Mouse (Mus musculus) midbrain, postnatal 0 days (tissue): ENCODE results near the gene Mmrn2. TPM values are rescaled to one million over a fixed set of nuclear protein-coding genes. Genes with fewer than 3 reads are reported as not detected.

Experiments used
- ATAC-seq: fragments of 200-750 bp; cut with Nextera tagmentation; 2 replicates; pipeline ENCODE4 v1.8.0; 2017; ENCODE audit warnings: moderate number of reproducible peaks, mild to moderate bottlenecking, moderate TSS enrichment, moderate library complexity; ENCODE audit not compliant: low FRiP score
- DNase-seq: peaks from one replicate; pipeline ENCODE4 v3.0.0-alpha.2; 2015; ENCODE audit warnings: low spot score
- H3K27ac ChIP-seq: fragments of 300-500 bp; sonication (generic); 2 replicates; pipeline ENCODE4 v1.5.1; 2014; ENCODE audit warnings: low read depth, mild to moderate bottlenecking, low read length, mixed read lengths
- H3K27me3 ChIP-seq: fragments of 300-500 bp; sonication (generic); 2 replicates; pipeline ENCODE4 v1.6.1; 2014; ENCODE audit warnings: low read length, control low read depth, mixed read lengths; ENCODE audit not compliant: insufficient read depth
- H3K36me3 ChIP-seq: fragments of 300-500 bp; sonication (generic); 2 replicates; pipeline ENCODE4 v1.6.1; 2014; ENCODE audit warnings: low read length, control low read depth, mixed read lengths; ENCODE audit not compliant: insufficient read depth
- H3K4me1 ChIP-seq: fragments of 300-500 bp; sonication (generic); 2 replicates; pipeline ENCODE4 v1.6.1; 2014; ENCODE audit warnings: mild to moderate bottlenecking, control low read depth, antibody characterized with exemption, low read length, mixed read lengths; ENCODE audit not compliant: insufficient read depth
- H3K4me2 ChIP-seq: fragments of 300-500 bp; sonication (generic); 2 replicates; pipeline ENCODE4 v1.6.1; 2014; ENCODE audit warnings: low read depth, mild to moderate bottlenecking, low read length, mixed read lengths; ENCODE audit not compliant: poor library complexity, severe bottlenecking
- H3K4me3 ChIP-seq: fragments of 300-500 bp; sonication (generic); 2 replicates; pipeline ENCODE4 v1.5.1; 2014; ENCODE audit warnings: low read depth, mild to moderate bottlenecking, low read length, moderate library complexity
- H3K9ac ChIP-seq: fragments of 300-500 bp; sonication (generic); replicated peaks from 2 replicates; pipeline ENCODE4 v1.6.1; 2014; ENCODE audit warnings: mild to moderate bottlenecking, low read length, moderate library complexity, mixed read lengths; ENCODE audit not compliant: poor library complexity, severe bottlenecking
- H3K9me3 ChIP-seq: fragments of 300-500 bp; sonication (generic); 2 replicates; pipeline ENCODE4 v1.6.1; 2016; ENCODE audit warnings: low read length, control low read depth
- CTCF ChIP-seq: IDR thresholded peaks from 2 replicates; pipeline ENCODE4 v1.5.1; 2016; ENCODE audit warnings: antibody characterized with exemption, mild to moderate bottlenecking
- WGBS: fragments of 180-500 bp; shearing (Covaris S2); extraction: QIAGEN DNeasy Blood & Tissue Kit; methylation state at CpG from one replicate; pipeline ENCODE4 v1.1.7; 2014; 5-methylcytosine and 5-hydroxymethylcytosine counted together
- polyA plus RNA-seq: library from polyadenylated mRNA; unstranded; fragments of >200 nt; fragmentation: Nextera tagmentation; extraction: Ambion mirVana; gene quantifications from 2 replicates; pipeline ENCODE4 v1.2.1, GENCODE M21; 2015
- total RNA-seq: library from RNA; depleted of rRNA; stranded (reverse); fragments of >200 nt; gene quantifications from 2 replicates; pipeline ENCODE4 v1.2.3, GENCODE M21; 2014

The Mmrn2 gene
- total and polyA plus RNA-seq, 2 experiments from 2014 or later: 2.1 to 2.9 TPM

DNA sequence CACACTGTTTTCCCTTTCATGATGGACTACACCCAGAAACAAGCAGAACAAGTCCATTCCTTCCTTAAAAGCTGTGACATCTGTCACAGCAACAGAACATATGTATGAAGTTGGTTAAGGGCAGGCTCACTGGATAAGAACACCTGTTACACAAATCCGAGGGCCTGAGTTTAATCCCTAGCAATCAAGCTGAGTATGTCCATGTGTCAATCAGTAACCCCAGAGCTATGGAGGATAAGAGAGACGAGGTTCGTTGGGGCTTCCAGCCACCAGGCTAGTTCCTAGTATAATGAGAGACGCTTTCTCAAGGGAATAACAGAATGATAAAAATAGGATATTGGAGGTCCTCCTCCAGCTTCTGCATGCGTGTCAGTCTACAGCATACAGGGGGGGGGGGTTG, 42.2 kb downstream of the Mmrn2 start:
- 69% methylated on average over 5 of the region's 5 CpGs for WGBS
- no peaks in the 10 kb centered on the region for H3K9me3 ChIP-seq
- H3K27ac ChIP-seq: no peak overlapping the region
- H3K36me3 ChIP-seq: peaks cover 21% of the 10 kb centered on the region; the same call in 1 of the 2 replicates
- ATAC-seq: no peak
- TF ChIP-seq CTCF: no peak
- H3K4me1 ChIP-seq: no peaks in the 10 kb centered on the region
- H3K4me2 ChIP-seq: no peak overlapping the region
- DNase-seq: no peak
- no peak overlapping the region for H3K4me3 ChIP-seq
- no peaks in the 10 kb centered on the region for H3K27me3 ChIP-seq
- H3K9ac ChIP-seq: no peak overlapping the region

GRCm38 (mm10) chr14:34421078-34421477, 45.8 kb downstream of the Mmrn2 start:
- WGBS: 94% methylated on average over 1 of the region's 1 CpGs
- peaks cover 9% of the 10 kb centered on the region for H3K36me3 ChIP-seq

GRCm38 (mm10) chr14:34428274-34428673, 53.0 kb downstream of the Mmrn2 start:
- no peak overlapping the region for H3K9ac ChIP-seq
- ATAC-seq (no peak), DNase-seq (no peak)
- peak; percentile 55 for TF ChIP-seq CTCF
- H3K4me3 ChIP-seq: no peak overlapping the region
- no peaks in the 10 kb centered on the region for H3K27me3 ChIP-seq
- no peaks in the 10 kb centered on the region for H3K9me3 ChIP-seq
- H3K36me3 ChIP-seq: peaks cover 9% of the 10 kb centered on the region
- H3K4me2 ChIP-seq: no peak overlapping the region
- no peaks in the 10 kb centered on the region for H3K4me1 ChIP-seq
- no peak overlapping the region for H3K27ac ChIP-seq
- 97% methylated on average over 3 of the region's 3 CpGs for WGBS

More at GRCm38 (mm10) chr14:34421078-34421477, 45.8 kb downstream of the Mmrn2 start:
- ATAC-seq (no peak), DNase-seq (no peak)
- H3K4me1 ChIP-seq: no peaks in the 10 kb centered on the region
- H3K27me3 ChIP-seq: no peaks in the 10 kb centered on the region
- H3K4me3 ChIP-seq: no peak overlapping the region
- no peak for TF ChIP-seq CTCF
- no peak overlapping the region for H3K4me2 ChIP-seq
- H3K9me3 ChIP-seq: no peaks in the 10 kb centered on the region
- H3K9ac ChIP-seq: no peak overlapping the region
- H3K27ac ChIP-seq: no peak overlapping the region

GRCm38 (mm10) chr14:34429069-34429468, 53.8 kb downstream of the Mmrn2 start:
- no peak for TF ChIP-seq CTCF
- DNase-seq (no peak), ATAC-seq (no peak)
- Histone ChIP-seq H3K4me2 (no peak overlapping the region), H3K27me3 (no peaks in the 10 kb centered on the region), H3K9me3 (no peaks in the 10 kb centered on the region), H3K27ac (no peak overlapping the region), H3K4me1 (no peaks in the 10 kb centered on the region), H3K9ac (no peak overlapping the region), H3K4me3 (no peak overlapping the region), H3K36me3 (peaks cover 9% of the 10 kb centered on the region)
- WGBS: 90% methylated on average over 1 of the region's 1 CpGs

- H3K36me3 ChIP-seq: 0 out of 2 replicates have a peak, but pooled peaks cover 8% of the 10 kb centered on the region
- no peak for DNase-seq
- no peak for ATAC-seq
- no peaks in the 10 kb centered on the region for H3K27me3 ChIP-seq
- no peak overlapping the region for H3K4me3 ChIP-seq
- no peak overlapping the region for H3K27ac ChIP-seq
- no peak overlapping the region for H3K4me2 ChIP-seq
- no peaks in the 10 kb centered on the region for H3K9me3 ChIP-seq
- 93% methylated on average over 3 of the region's 3 CpGs for WGBS
- TF ChIP-seq CTCF: no peak
- H3K4me1 ChIP-seq: no peaks in the 10 kb centered on the region
- no peak overlapping the region for H3K9ac ChIP-seq
These were observed 65.3 kb downstream of the Mmrn2 start for GRCm38 (mm10) chr14:34440526-34441066.

GRCm38 (mm10) chr14:34442531-34442930, 67.3 kb downstream of the Mmrn2 start:
- H3K27ac ChIP-seq: no peak overlapping the region
- TF ChIP-seq CTCF: no peak
- DNase-seq: peak; percentile 45
- 49% methylated on average over 4 of the region's 4 CpGs for WGBS
- no peak overlapping the region for H3K9ac ChIP-seq
- H3K4me3 ChIP-seq: no peak overlapping the region
- no peaks in the 10 kb centered on the region for H3K9me3 ChIP-seq
- no peak for ATAC-seq
- no peak overlapping the region for H3K4me2 ChIP-seq
- no peaks in the 10 kb centered on the region for H3K4me1 ChIP-seq
- no peaks in the 10 kb centered on the region for H3K27me3 ChIP-seq
- H3K36me3 ChIP-seq: peaks cover 10% of the 10 kb centered on the region; the same call in 1 of the 2 replicates
